Mouse (Mus musculus): ENCODE results near the gene Tk1. TPM values are rescaled to one million over a fixed set of nuclear protein-coding genes. Genes with fewer than 3 reads are reported as not detected.
"Not testable (repeated sequence)": the region's sequence is repeated elsewhere in the genome, so short reads cannot be mapped to it uniquely, and the experiment has no call there.

The Tk1 gene
- polyA plus RNA-seq, 1 experiment from 2014 or later = 79.7 TPM

DNA sequence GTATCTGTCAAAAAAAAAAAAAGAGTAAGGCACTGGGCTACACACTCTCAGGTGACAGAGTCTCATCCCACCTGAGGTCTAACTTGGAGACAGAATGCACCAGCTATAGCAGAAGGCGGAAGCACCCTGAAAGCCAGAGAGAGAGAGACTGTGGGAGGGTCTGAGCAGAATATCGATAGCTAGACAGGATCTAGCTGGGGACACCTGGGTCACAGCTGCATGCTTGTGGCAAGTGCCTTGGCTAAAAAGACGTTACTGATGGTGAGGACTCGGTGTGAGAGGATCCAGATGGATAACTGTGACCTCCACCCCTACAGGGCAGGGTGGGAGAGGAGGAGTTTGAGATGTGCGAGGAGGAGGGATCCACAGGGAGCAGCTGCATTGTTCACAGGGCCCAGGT, 28.9 kb downstream of the Tk1 start:
- H3K27me3 ChIP-seq = no peaks in the 10 kb centered on the region
- ChIA-PET CTCF (interaction anchor here (1.7 kb wide), 1 partner anchor 28 kb away, joined by 4 read pairs; no protein-coding TSS in a partner anchor), POLR2A (interaction anchor here (0.6 kb wide), 1 partner anchor 208 kb away, joined by 3 read pairs; no protein-coding TSS in a partner anchor)
- in situ Hi-C loops (cut with MboI; ENCODE audit: low pct_unique_long_range_greater_than_20kb) = no loop called here
- ATAC-seq (no peak), DNase-seq (ENCODE audit: low read depth, low spot score) (no peak)
- no peak for TF ChIP-seq CTCF (IDR thresholded peaks at IDR 0.05)

DNA sequence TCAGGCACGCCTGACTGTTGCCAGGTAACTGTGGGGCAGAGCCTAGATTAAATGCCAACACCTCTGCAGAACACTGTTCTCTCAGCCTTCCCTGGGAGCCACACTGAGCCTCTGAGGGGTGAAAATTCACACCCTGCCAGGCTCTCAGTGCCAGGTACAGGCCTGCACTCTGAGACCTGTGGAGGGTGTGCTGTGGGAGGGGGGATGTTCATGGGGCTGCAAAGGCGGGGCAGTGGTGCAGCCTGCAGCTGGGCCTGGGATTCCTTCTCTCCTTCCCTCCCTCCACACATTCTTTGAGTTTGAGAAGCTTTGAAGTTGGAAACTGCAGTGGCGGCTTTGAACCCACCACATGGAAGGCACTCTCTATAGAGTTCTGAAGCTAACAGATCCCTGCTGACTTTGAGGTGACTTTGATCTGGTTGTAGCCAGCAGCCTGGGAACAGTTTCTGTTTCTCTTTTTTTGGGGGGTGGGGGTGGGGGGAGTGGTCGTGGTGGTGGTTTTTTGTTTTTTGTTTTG, 31.8 kb downstream of the Tk1 start:
- in situ Hi-C loops (cut with MboI; ENCODE audit: low pct_unique_long_range_greater_than_20kb) = no loop called here
- CTCF ChIA-PET = no interaction called here
- DNase-seq (ENCODE audit: low read depth, low spot score) (no peak), ATAC-seq (no peak)
- H3K27me3 ChIP-seq = no peaks in the 10 kb centered on the region
- no peak for TF ChIP-seq CTCF (IDR thresholded peaks at IDR 0.05)
- POLR2A ChIA-PET = interaction anchor here (2.4 kb wide), 1 partner anchor 16 kb away, joined by 6 read pairs; no protein-coding TSS in a partner anchor

DNA sequence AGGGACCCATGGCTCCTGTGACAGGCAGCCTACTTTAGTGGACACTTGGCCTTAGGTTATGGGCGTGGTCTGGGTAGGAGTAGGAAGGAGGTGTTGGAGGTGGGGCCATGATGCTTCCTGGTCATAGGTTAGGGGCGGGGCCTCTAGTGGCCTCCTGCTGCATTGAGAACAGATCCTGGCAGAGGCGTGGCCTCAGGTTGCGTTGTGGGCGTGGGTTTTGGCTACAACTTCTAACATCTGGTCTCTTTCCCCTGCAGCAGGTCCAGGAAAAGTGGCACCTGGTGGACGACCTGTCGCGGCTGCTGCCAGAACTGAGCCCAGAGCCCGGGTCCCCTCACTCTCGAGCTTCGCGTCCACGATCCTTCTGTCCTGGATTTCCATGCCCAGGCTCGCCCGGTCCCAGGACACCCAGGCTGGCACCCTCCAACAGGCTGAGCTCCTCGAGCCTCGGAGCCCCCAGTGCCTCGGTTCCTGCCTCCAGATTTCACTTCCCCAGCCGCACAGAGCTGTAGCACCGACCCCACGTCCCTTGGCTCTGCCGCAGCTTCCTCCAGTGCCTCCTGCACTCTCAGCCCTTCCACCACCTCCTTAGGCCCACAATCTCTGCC, 33.5 kb downstream of the Tk1 start:
- no peaks in the 10 kb centered on the region for H3K27me3 ChIP-seq
- CTCF ChIA-PET = no interaction called here
- in situ Hi-C loops (cut with MboI; ENCODE audit: low pct_unique_long_range_greater_than_20kb) = no loop called here
- POLR2A ChIA-PET = no interaction called here
- ATAC-seq (no peak), DNase-seq (ENCODE audit: low read depth, low spot score) (no peak)
- TF ChIP-seq CTCF (IDR thresholded peaks at IDR 0.05) = no peak

DNA sequence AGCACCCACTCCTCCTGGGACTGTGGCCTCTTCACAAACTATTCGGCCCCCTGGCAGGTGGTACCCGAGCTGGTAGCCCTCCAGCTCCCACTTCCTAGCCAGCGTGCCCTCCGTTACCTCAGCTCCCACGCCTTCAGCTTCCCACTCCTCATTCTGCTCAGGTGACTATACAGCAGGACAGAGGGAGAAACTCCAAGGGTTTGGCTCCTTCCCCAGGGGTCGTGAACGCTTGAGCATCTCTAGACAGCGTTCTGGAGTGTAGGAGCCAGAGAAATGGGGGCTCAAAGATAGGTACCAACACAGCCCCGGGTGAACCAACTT, 34.5 kb downstream of the Tk1 start:
- in situ Hi-C loops (cut with MboI; ENCODE audit: low pct_unique_long_range_greater_than_20kb) = no loop called here
- no peak for TF ChIP-seq CTCF (IDR thresholded peaks at IDR 0.05)
- DNase-seq (ENCODE audit: low read depth, low spot score) (no peak), ATAC-seq (no peak)
- H3K27me3 ChIP-seq = no peaks in the 10 kb centered on the region
- ChIA-PET CTCF (interaction anchor here (3.0 to 3.1 kb wide), 2 partner anchors 26 to 33 kb away, joined by 13 to 19 read pairs; no protein-coding TSS in a partner anchor), POLR2A (no interaction called here)

DNA sequence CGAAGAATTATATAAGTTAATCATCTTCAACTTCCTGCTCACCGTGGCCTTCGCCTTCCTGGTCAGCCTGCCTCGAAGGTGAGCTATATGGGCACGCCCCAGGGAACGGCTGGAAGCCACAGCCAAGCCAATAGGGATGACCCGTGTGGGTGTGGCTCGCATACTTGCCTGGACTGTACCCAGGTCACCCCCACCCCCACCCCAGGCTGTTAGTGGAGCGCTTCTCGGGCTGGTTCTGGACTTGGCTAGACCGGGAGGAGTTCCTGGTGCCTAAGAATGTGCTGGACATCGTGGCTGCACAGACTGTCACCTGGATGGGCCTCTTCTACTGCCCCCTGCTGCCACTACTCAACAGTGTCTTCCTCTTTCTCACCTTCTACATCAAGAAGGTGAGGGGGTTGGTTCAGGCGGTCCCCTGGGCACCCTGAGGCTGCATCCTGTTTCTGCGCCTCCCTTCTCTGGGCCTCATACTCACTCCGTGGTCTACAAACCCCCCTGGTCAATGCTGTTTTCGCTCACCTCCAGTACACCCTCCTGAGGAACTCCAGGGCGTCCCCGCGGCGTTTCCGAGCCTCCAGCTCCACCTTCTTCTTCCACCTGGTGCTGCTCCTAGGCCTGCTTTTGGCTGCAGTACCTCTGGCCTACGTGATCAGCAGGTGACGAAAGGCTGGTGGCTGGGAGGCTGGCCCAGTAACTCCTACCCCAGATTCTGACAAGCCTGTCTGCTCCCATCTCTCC, 35.0 kb downstream of the Tk1 start:
- TF ChIP-seq CTCF (IDR thresholded peaks at IDR 0.05) = no peak
- in situ Hi-C loops (cut with MboI; ENCODE audit: low pct_unique_long_range_greater_than_20kb) = no loop called here
- ATAC-seq (peak; percentile 44), DNase-seq (ENCODE audit: low read depth, low spot score) (no peak)
- H3K27me3 ChIP-seq = no peaks in the 10 kb centered on the region
- ChIA-PET POLR2A (interaction anchor here (1.1 to 1.5 kb wide), 2 partner anchors 20 to 35 kb away, joined by 3 read pairs; partner anchors contain the start of genes Afmid and Tk1), CTCF (interaction anchor here (1.1 to 3.1 kb wide), 9 partner anchors 15 to 406 kb away, joined by 3 to 19 read pairs (median 5); no protein-coding TSS in a partner anchor)

DNA sequence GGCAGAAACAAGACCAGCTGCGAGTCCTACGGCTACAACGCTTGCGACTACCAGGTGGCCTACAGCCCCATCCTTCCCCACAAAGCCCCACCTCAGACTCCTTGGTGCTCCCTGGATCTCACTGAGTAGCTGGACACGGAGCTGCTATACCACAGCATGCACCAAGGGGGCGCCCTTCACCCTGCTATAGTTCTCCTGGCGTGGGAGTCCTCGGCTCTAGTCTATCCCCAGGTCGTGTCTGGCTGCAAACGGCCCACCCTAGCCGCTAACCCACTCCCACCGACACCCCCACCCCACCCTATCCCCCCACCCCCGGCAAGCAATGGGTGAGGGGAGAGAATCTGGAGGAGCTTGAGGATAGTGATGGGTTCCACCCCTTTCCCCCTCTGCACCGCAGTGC, 35.6 kb downstream of the Tk1 start:
- CTCF ChIA-PET = interaction anchor here (1.1 to 3.1 kb wide), 12 partner anchors 16 to 405 kb away, joined by 3 to 19 read pairs (median 5); partner anchors contain the start of genes Gm20708 and Syngr2
- DNase-seq (ENCODE audit: low read depth, low spot score) (no peak), ATAC-seq (peak; percentile 59)

DNA sequence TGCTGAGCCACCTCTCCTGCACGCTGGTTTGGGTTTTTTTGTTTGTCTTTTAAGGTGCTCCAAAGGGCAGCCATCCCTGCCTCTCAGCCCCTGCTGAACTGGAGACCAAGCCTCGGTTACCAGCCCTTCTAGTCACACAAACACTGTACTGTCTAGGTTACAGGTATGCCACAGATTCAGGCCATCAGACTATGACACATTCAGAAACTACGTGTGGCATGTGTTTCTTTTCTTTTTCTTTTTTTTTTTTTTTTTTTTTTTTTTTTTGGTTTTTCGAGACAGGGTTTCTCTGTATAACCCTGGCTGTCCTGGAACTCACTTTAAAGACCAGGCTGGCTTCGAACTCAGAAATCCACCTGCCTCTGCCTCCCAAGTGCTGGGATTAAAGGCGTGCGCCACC, 37.4 kb downstream of the Tk1 start:
- not testable (repeated sequence) for ATAC-seq

More for the DNA sequence above, 35.6 kb downstream of the Tk1 start:
- POLR2A ChIA-PET = interaction anchor here (1.1 to 1.5 kb wide), 2 partner anchors 20 to 36 kb away, joined by 3 read pairs; partner anchors contain the start of genes Afmid and Tk1
- in situ Hi-C loops (cut with MboI; ENCODE audit: low pct_unique_long_range_greater_than_20kb) = no loop called here
- H3K27me3 ChIP-seq = no peaks in the 10 kb centered on the region
- TF ChIP-seq CTCF (IDR thresholded peaks at IDR 0.05) = peak; percentile 84

DNA sequence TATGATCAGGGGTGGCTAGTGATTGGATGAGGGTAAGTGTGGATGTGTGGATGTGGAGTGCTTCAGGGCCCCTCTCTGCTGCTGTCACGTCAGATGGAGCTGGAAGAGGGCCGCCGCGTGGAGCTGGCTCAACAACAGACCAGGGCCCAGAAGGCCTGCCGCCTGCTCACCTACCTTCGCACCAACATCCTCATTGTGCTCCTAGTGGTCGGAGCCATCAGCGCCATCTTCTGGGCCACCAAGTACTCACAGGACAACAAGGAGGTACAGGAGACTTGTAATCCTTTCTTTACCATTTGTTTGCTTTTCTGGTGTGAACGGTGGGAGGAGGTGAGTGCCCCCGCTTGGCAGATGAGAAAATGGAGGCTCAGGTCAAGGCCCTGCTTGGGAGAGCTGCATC, 39.6 kb downstream of the Tk1 start:
- DNase-seq (ENCODE audit: low read depth, low spot score) = no peak
- ChIA-PET POLR2A (interaction anchor here (1.0 kb wide), 1 partner anchor 39 kb away, joined by 3 read pairs; the partner anchor contains the start of genes Afmid and Tk1), CTCF (no interaction called here)
- TF ChIP-seq CTCF (IDR thresholded peaks at IDR 0.05) = no peak
- in situ Hi-C loops (cut with MboI; ENCODE audit: low pct_unique_long_range_greater_than_20kb) = loop anchor here (5.0 to 10.0 kb wide), 2 partner anchors 79 to 401 kb away; no protein-coding TSS in a partner anchor
- no peak for ATAC-seq
- no peaks in the 10 kb centered on the region for H3K27me3 ChIP-seq

More for the DNA sequence above, 37.4 kb downstream of the Tk1 start:
- H3K27me3 ChIP-seq; POLR2A ChIA-PET; DNase-seq (ENCODE audit: low read depth, low spot score): not testable (repeated sequence)
- CTCF ChIA-PET = interaction anchor here (0.9 to 3.1 kb wide), 2 partner anchors 11 to 36 kb away, joined by 4 to 19 read pairs; no protein-coding TSS in a partner anchor
- in situ Hi-C loops (cut with MboI; ENCODE audit: low pct_unique_long_range_greater_than_20kb) = loop anchor here (5.0 to 10.0 kb wide), 2 partner anchors 81 to 404 kb away; no protein-coding TSS in a partner anchor

DNA sequence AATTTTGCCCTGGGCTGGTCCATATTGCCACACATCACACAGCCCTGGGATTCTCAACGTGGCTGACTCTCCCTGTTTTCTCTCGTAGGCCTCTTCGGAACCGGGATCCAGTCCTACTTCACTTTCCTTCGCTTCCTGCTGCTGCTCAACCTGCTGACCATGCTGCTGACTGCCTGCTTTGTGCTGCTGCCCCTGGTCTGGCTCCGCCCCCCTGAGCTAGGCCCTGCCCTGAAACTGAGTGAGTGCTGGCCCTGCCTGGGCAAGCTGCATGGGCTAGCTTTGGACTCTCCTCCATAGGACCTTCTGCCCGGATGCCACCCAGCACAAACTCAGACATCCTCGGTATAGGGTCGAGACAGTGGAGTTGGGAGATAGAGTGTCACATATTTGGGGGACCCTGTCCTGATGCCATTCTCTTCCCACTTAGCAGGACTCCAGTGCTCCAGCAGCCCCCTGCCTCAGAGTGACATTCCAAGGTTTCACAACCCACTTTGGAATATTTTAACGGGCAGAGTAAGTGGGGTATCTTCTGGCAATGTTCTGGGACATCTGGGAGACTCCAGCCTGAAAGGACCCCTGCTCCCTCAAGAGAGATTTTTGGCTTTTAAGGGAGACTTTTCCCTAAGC, 42.1 kb downstream of the Tk1 start:
- DNase-seq (ENCODE audit: low read depth, low spot score) (no peak), ATAC-seq (no peak)
- in situ Hi-C loops (cut with MboI; ENCODE audit: low pct_unique_long_range_greater_than_20kb) = loop anchor here (10.0 kb wide), 1 partner anchor 399 kb away; no protein-coding TSS in a partner anchor
- TF ChIP-seq CTCF (IDR thresholded peaks at IDR 0.05) = no peak
- ChIA-PET CTCF (interaction anchor here (1.4 kb wide), 1 partner anchor 104 kb away, joined by 3 read pairs; no protein-coding TSS in a partner anchor), POLR2A (no interaction called here)
- H3K27me3 ChIP-seq = no peaks in the 10 kb centered on the region

DNA sequence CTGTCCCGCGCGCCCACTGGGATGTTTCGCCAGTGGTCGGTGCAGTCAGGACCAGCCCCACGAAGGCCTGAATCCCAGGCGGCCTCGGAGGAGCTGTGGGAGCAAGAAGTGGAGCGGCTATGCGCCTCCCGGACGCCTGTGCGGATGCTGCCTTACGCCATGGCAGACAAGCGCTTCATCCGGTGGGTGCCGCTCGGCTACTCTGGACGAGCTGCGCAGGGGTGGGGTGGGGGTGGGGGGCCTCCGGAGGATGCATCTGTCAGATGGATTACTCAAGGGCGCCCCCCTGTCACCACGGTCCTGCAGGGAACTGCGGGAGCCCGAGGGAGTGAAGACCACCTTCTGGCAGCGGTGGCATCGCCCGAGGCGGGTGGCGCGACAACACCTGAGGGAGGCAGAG, 42.8 kb downstream of the Tk1 start:
- POLR2A ChIA-PET = no interaction called here
- no peak for DNase-seq (ENCODE audit: low read depth, low spot score)

More for the DNA sequence above, 42.8 kb downstream of the Tk1 start:
- no peak for ATAC-seq
- no peak for TF ChIP-seq CTCF (IDR thresholded peaks at IDR 0.05)
- H3K27me3 ChIP-seq = no peaks in the 10 kb centered on the region
- in situ Hi-C loops (cut with MboI; ENCODE audit: low pct_unique_long_range_greater_than_20kb) = loop anchor here (10.0 kb wide), 1 partner anchor 398 kb away; no protein-coding TSS in a partner anchor
- CTCF ChIA-PET = interaction anchor here (1.4 kb wide), 1 partner anchor 104 kb away, joined by 3 read pairs; no protein-coding TSS in a partner anchor

All from Patski (cell line).